ENCODE assay signal across 7 mouse cellular contexts in the genomic region with DNA sequence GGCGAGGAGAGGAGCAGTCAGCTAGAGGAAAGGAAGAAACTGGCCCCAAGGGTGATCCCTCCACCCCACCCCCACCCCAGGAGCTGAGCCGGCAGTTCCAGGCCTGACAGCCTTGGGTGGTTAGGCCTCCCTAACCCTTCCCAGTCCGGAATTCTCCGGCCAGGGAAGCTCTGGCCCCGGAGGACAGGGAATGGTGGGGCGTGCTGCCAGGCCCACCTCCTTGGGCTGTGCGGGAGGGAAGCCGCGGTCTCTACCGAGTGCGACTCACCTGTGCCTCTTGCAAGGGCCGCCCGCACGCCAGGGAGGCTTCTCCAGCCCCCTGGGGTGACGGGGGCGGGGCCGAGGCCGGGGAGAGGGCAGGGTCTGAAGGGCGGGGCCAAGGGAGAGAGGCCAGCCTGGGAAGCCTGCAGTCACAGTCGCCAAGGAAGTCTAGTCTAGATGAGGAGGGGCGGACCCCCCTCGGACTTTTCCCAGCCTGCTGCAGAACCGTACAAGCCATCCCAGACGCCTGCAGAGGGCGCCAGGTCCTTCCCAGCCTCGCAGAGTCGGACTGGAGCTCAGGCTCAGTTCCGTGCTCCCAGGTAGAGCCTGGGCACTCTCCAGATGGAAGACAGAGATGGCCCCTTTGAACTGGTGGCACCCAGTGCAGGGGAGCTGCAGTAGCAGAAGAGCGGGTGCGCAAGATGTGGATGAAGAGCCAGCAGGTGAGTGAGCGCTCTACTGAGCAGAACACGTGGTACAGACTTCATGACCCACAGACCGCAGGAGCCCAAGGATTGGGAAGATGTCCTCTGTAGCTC. TPM values are rescaled to one million over a fixed set of nuclear protein-coding genes. Genes with fewer than 3 reads are reported as not detected.
DNase-seq lines count a peak whose midpoint lies in the region; ATAC-seq lines count a peak whose summit lies in the region.

TSS of gene Smim1 (minus strand) at position 590 of the 800 bp plus-strand sequence.

- H3K27ac ChIP-seq in intestine, embryonic 15.5 days = peak within 1 kb of the TSS; percentile 82
- H3K27ac ChIP-seq in limb, embryonic 13.5 days = no peak within 1 kb of the TSS; the same call in 1 of the 2 replicates
- 0 out of 2 replicates have a peak within 1 kb of the TSS, but pooled peaks have one; percentile 26 for H3K27ac ChIP-seq in midbrain, embryonic 14.5 days (replicated peaks; ENCODE audit: low read depth, low read length)

- H3K4me1 ChIP-seq in intestine, embryonic 15.5 days (replicated peaks) = peaks cover 39% of the 10 kb centered on the region
- H3K4me1 ChIP-seq in limb, embryonic 13.5 days = peaks cover 15% of the 10 kb centered on the region
- H3K4me1 ChIP-seq in midbrain, embryonic 14.5 days (ENCODE audit: control insufficient read depth, insufficient read depth, low read length) = peaks cover 9% of the 10 kb centered on the region

- H3K27me3 ChIP-seq in intestine, embryonic 15.5 days (replicated peaks) = no peaks in the 10 kb centered on the region
- peaks cover 53% of the 10 kb centered on the region for H3K27me3 ChIP-seq in limb, embryonic 13.5 days
- 0 out of 2 replicates have a peak, but pooled peaks cover 7% of the 10 kb centered on the region for H3K27me3 ChIP-seq in midbrain, embryonic 14.5 days (ENCODE audit: control insufficient read depth, insufficient read depth, low read length)

- peak within 1 kb of the TSS; percentile 78 for H3K4me2 ChIP-seq in intestine, embryonic 15.5 days (replicated peaks)
- H3K4me2 ChIP-seq in limb, embryonic 13.5 days (replicated peaks) = peak within 1 kb of the TSS; percentile 73
- H3K4me2 ChIP-seq in midbrain, embryonic 14.5 days (ENCODE audit: low read length) = peak within 1 kb of the TSS; percentile 56

- ATAC-seq in intestine, embryonic 15.5 days = peak; percentile 89
- ATAC-seq in limb, embryonic 13.5 days (ENCODE audit: low FRiP score, low read depth) = peak; percentile 66; the same call in 1 of the 2 replicates
- ATAC-seq in midbrain, embryonic 14.5 days (ENCODE audit: low FRiP score, low TSS enrichment) = peak; percentile 37; the same call in 1 of the 2 replicates

- peak within 1 kb of the TSS; percentile 58 for H3K4me3 ChIP-seq in intestine, embryonic 15.5 days (replicated peaks)
- H3K4me3 ChIP-seq in limb, embryonic 13.5 days = peak within 1 kb of the TSS; percentile 40
- peak within 1 kb of the TSS; percentile 26 for H3K4me3 ChIP-seq in midbrain, embryonic 14.5 days (replicated peaks; ENCODE audit: low read depth, low read length)

- no peaks in the 10 kb centered on the region; the same call in 1 of the 2 replicates for H3K9me3 ChIP-seq in intestine, embryonic 15.5 days
- H3K9me3 ChIP-seq in limb, embryonic 13.5 days = no peaks in the 10 kb centered on the region
- no peaks in the 10 kb centered on the region for H3K9me3 ChIP-seq in midbrain, embryonic 14.5 days (ENCODE audit: control insufficient read depth, low read length)

- DNase-seq in adrenal gland, postnatal 36 days = peak; percentile 84 to 89
- DNase-seq in embryo, embryonic 11.5 days (ENCODE audit: low read depth, low spot score) = peak; percentile 56
- DNase-seq in gastrocnemius, postnatal 4 days (ENCODE audit: low spot score in 2 of 2) = peak; percentile 55 to 81
- peak; percentile 79 for DNase-seq in midbrain, embryonic 14.5 days
- peak; percentile 44 to 51 for DNase-seq in spleen, postnatal 14 days (ENCODE audit: low spot score in 2 of 2)

- WGBS in intestine, embryonic 15.5 days = 2% methylated on average over 32 of the region's 33 CpGs
- WGBS in limb, embryonic 13.5 days = 2% methylated on average over 33 of the region's 33 CpGs
- WGBS in midbrain, embryonic 14.5 days = 1% methylated on average over 32 of the region's 33 CpGs

- H3K36me3 ChIP-seq in intestine, embryonic 15.5 days = peaks cover 11% of the 10 kb centered on the region; the same call in 1 of the 2 replicates
- H3K36me3 ChIP-seq in limb, embryonic 13.5 days = peaks cover 14% of the 10 kb centered on the region
- peaks cover 10% of the 10 kb centered on the region for H3K36me3 ChIP-seq in midbrain, embryonic 14.5 days (ENCODE audit: control insufficient read depth, insufficient read depth, low read length)

- peak within 1 kb of the TSS; percentile 67 for H3K9ac ChIP-seq in intestine, embryonic 15.5 days
- peak within 1 kb of the TSS; percentile 62 for H3K9ac ChIP-seq in limb, embryonic 13.5 days
- H3K9ac ChIP-seq in midbrain, embryonic 14.5 days (replicated peaks; ENCODE audit: low read length) = peak within 1 kb of the TSS; percentile 42; the same call in 1 of the 2 replicates

RNA-seq across cellular contexts. Expression of gene Smim1, which starts in this region (rescaled TPM):
- 10 to 100 TPM; 45.4 to 54.8 TPM for total RNA-seq in adrenal gland, postnatal 36 days (2021)
- total RNA-seq in gastrocnemius, postnatal 4 days (2021) = 10 to 100 TPM; 27.2 to 37.8 TPM
- polyA plus RNA-seq in intestine, embryonic 15.5 days (2015; fragmentation: Nextera tagmentation; extraction: Ambion mirVana) = 124 and 154 TPM in 2 replicates
- polyA plus RNA-seq in limb, embryonic 13.5 days (2015; fragmentation: Nextera tagmentation; extraction: Ambion mirVana) = 11.8 and 12.6 TPM in 2 replicates
- polyA plus RNA-seq in midbrain, embryonic 14.5 days (2014; fragmentation: Nextera tagmentation; extraction: Ambion mirVana) = 6.3 and 7.7 TPM in 2 replicates

Comparison
In these comparisons a context has a peak if more than half of its experiments do, and no peak if none do; other contexts are left out.
1. ATAC-seq: peak in every context shown above with its lines; median percentile 89 in intestine, embryonic 15.5 days; 66 in limb, embryonic 13.5 days; 37 in midbrain, embryonic 14.5 days.